Mouse (Mus musculus) forebrain, embryonic 15.5 days (tissue): ENCODE measurements around the gene Vmn1r21. TPM values are rescaled to one million over a fixed set of nuclear protein-coding genes. Genes with fewer than 3 reads are reported as not detected.

Experiments used
- ATAC-seq: fragments of 200-750 bp; cut with Nextera tagmentation; replicated peaks from 2 replicates; pipeline ENCODE4 v1.8.0; 2017; ENCODE audit warnings: mild to moderate bottlenecking, moderate TSS enrichment, moderate library complexity
- H3K27ac ChIP-seq: fragments of 300-500 bp; sonication (generic); replicated peaks from 2 replicates; pipeline ENCODE4 v1.5.1; 2015; ENCODE audit warnings: mild to moderate bottlenecking, inconsistent platforms
- H3K27me3 ChIP-seq: fragments of 300-500 bp; sonication (generic); 2 replicates; pipeline ENCODE4 v1.6.1; 2015; ENCODE audit warnings: inconsistent platforms
- H3K36me3 ChIP-seq: fragments of 300-500 bp; sonication (generic); 2 replicates; pipeline ENCODE4 v1.6.1; 2015; ENCODE audit warnings: mild to moderate bottlenecking, inconsistent platforms
- H3K4me1 ChIP-seq: fragments of 300-500 bp; sonication (generic); 2 replicates; pipeline ENCODE4 v1.6.1; 2015; ENCODE audit warnings: inconsistent platforms
- H3K4me2 ChIP-seq: fragments of 300-500 bp; sonication (generic); replicated peaks from 2 replicates; pipeline ENCODE4 v1.6.1; 2015; ENCODE audit warnings: mild to moderate bottlenecking, inconsistent platforms
- H3K4me3 ChIP-seq: fragments of 300-500 bp; sonication (generic); 2 replicates; pipeline ENCODE4 v1.5.1; 2015; ENCODE audit warnings: mild to moderate bottlenecking, inconsistent platforms
- H3K9ac ChIP-seq: fragments of 300-500 bp; sonication (generic); replicated peaks from 2 replicates; pipeline ENCODE4 v1.6.1; 2015; ENCODE audit warnings: mild to moderate bottlenecking, inconsistent platforms
- H3K9me3 ChIP-seq: fragments of 300-500 bp; sonication (generic); 2 replicates; pipeline ENCODE4 v1.6.1; 2016; ENCODE audit warnings: inconsistent platforms
- WGBS: fragments of 180-500 bp; shearing (Covaris S2); methylation state at CpG from one replicate; pipeline ENCODE4 v1.1.7; 2015; ENCODE audit warnings: mixed read lengths; 5-methylcytosine and 5-hydroxymethylcytosine counted together
- polyA plus RNA-seq: library from polyadenylated mRNA; unstranded; fragments of >200 nt; fragmentation: Nextera tagmentation; extraction: Ambion mirVana; gene quantifications from 2 replicates; pipeline ENCODE4 v1.2.1, GENCODE M21; 2015

Vmn1r21 gene
- polyA plus RNA-seq, 1 experiment from 2014 or later = not detected

- Histone ChIP-seq H3K27ac (no peak overlapping the region), H3K27me3 (no peaks in the 10 kb centered on the region), H3K36me3 (peaks cover 4% of the 10 kb centered on the region; the same call in 1 of the 2 replicates), H3K4me3 (no peak overlapping the region), H3K4me2 (no peak overlapping the region), H3K9me3 (no peaks in the 10 kb centered on the region), H3K9ac (no peak overlapping the region), H3K4me1 (no peaks in the 10 kb centered on the region)
- WGBS = 91% methylated on average over 5 of the region's 5 CpGs
- no peak for ATAC-seq
These were observed 44.7 kb downstream of the Vmn1r21 start for GRCm38 (mm10) chr6:57805218-57806069.

- ATAC-seq = no peak
- WGBS = 85% methylated on average over 2 of the region's 2 CpGs
- Histone ChIP-seq H3K4me1 (no peaks in the 10 kb centered on the region), H3K4me2 (no peak overlapping the region), H3K4me3 (no peak overlapping the region), H3K36me3 (no peaks in the 10 kb centered on the region), H3K27ac (no peak overlapping the region), H3K9me3 (no peaks in the 10 kb centered on the region), H3K9ac (no peak overlapping the region), H3K27me3 (no peaks in the 10 kb centered on the region)
These were observed 47.0 kb downstream of the Vmn1r21 start for GRCm38 (mm10) chr6:57803130-57803529.

- H3K9me3 ChIP-seq = no peaks in the 10 kb centered on the region
- 91% methylated on average over 1 of the region's 1 CpGs for WGBS
- H3K27me3 ChIP-seq = no peaks in the 10 kb centered on the region
- no peak overlapping the region for H3K9ac ChIP-seq
- H3K4me2 ChIP-seq = no peak overlapping the region
- no peak for ATAC-seq
- no peak overlapping the region for H3K4me3 ChIP-seq
- H3K27ac ChIP-seq = no peak overlapping the region
- H3K36me3 ChIP-seq = no peaks in the 10 kb centered on the region
- H3K4me1 ChIP-seq = no peaks in the 10 kb centered on the region
These were observed 51.2 kb downstream of the Vmn1r21 start for GRCm38 (mm10) chr6:57798986-57799385.

- Histone ChIP-seq H3K9ac (no peak overlapping the region), H3K4me1 (no peaks in the 10 kb centered on the region), H3K4me3 (no peak overlapping the region), H3K9me3 (no peaks in the 10 kb centered on the region), H3K27ac (no peak overlapping the region), H3K27me3 (no peaks in the 10 kb centered on the region), H3K4me2 (no peak overlapping the region), H3K36me3 (no peaks in the 10 kb centered on the region)
- ATAC-seq = no peak
- 93% methylated on average over 3 of the region's 3 CpGs for WGBS
These were observed 53.2 kb downstream of the Vmn1r21 start for GRCm38 (mm10) chr6:57796853-57797423.

- no peaks in the 10 kb centered on the region for H3K9me3 ChIP-seq
- 71% methylated on average over 3 of the region's 3 CpGs for WGBS
- no peak overlapping the region for H3K4me3 ChIP-seq
- no peaks in the 10 kb centered on the region for H3K36me3 ChIP-seq
- no peak; the same call in 1 of the 2 replicates for ATAC-seq
- H3K9ac ChIP-seq = no peak overlapping the region
- no peaks in the 10 kb centered on the region for H3K27me3 ChIP-seq
- no peaks in the 10 kb centered on the region for H3K4me1 ChIP-seq
- H3K27ac ChIP-seq = no peak overlapping the region
- H3K4me2 ChIP-seq = no peak overlapping the region
These were observed 54.3 kb downstream of the Vmn1r21 start for GRCm38 (mm10) chr6:57795835-57796234.

Other genes with a start within 250 kb of the Vmn1r21 start
- 9.2 and 10.8 TPM in 2 replicates for gene Pyurf, start 158.3 kb downstream of the Vmn1r21 start, polyA plus RNA-seq
- gene Lancl2, start 147.8 kb downstream of the Vmn1r21 start, polyA plus RNA-seq = 80.7 and 86.1 TPM in 2 replicates
- 174 and 182 TPM in 2 replicates for gene Vopp1, start 25.2 kb downstream of the Vmn1r21 start, polyA plus RNA-seq
- not detected in 2 replicates for gene Vmn1r22, start 57.7 kb upstream of the Vmn1r21 start, polyA plus RNA-seq
- gene Vmn1r23, start 76.5 kb upstream of the Vmn1r21 start, polyA plus RNA-seq = not detected in 2 replicates
- not detected in 2 replicates for gene Vmn1r24, start 111.2 kb upstream of the Vmn1r21 start, polyA plus RNA-seq
- gene Vmn1r25, start 130.5 kb upstream of the Vmn1r21 start, polyA plus RNA-seq = not detected in 2 replicates
- not detected in 2 replicates for gene Vmn1r26, start 164.8 kb upstream of the Vmn1r21 start, polyA plus RNA-seq